Mouse (Mus musculus): ENCODE measurements around the gene Tmod1. TPM values are rescaled to one million over a fixed set of nuclear protein-coding genes. Genes with fewer than 3 reads are reported as not detected.

Gene Tmod1
- polyA plus RNA-seq, 1 experiment from 2014 or later = 0.52 TPM

GRCm38 (mm10) chr4:46065695-46066340 is 27.1 kb downstream of the Tmod1 start:
- ATAC-seq = no peak
- no peak overlapping the region for H3K27ac ChIP-seq (ENCODE audit: low read length)
- no peak overlapping the region for H3K4me3 ChIP-seq (replicated peaks; ENCODE audit: low read length)
- no peaks in the 10 kb centered on the region for H3K27me3 ChIP-seq (replicated peaks; ENCODE audit: control insufficient read depth, insufficient read depth, low read length)
- 71% methylated on average over 8 of the region's 8 CpGs for WGBS
- no peak overlapping the region for H3K9ac ChIP-seq (replicated peaks; ENCODE audit: low read depth, low read length)
- H3K9me3 ChIP-seq (ENCODE audit: control insufficient read depth, low read length) = no peaks in the 10 kb centered on the region
- H3K4me1 ChIP-seq (replicated peaks; ENCODE audit: control insufficient read depth, insufficient read depth, low read length) = no peaks in the 10 kb centered on the region
- no peak overlapping the region for H3K4me2 ChIP-seq (ENCODE audit: low read length)
- no peaks in the 10 kb centered on the region for H3K36me3 ChIP-seq (ENCODE audit: control insufficient read depth, insufficient read depth)

DNA sequence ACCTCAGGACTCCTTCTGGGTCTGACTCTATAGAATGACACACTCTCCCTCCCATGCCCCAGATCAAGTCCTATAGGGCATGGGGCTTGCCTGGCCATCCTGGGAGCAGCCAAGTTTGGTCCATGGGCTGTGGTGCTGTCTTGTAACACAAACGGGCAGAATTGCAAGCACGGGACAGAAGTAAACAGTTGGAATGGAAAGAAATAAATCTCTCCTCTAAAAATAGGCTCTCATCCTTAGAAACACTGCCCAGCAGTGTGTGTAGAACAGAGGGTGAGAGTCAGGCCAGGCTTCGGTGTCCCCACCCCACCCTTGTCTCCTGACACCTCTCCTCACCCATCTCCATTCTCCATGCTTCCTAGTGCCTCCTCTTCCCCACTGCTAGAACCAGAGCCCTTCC is 29.3 kb downstream of the Tmod1 start:
- Histone ChIP-seq H3K36me3 (ENCODE audit: control insufficient read depth, insufficient read depth) (no peaks in the 10 kb centered on the region), H3K4me3 (replicated peaks; ENCODE audit: low read length) (no peak overlapping the region), H3K27ac (ENCODE audit: low read length) (no peak overlapping the region), H3K4me1 (replicated peaks; ENCODE audit: control insufficient read depth, insufficient read depth, low read length) (no peaks in the 10 kb centered on the region), H3K9me3 (ENCODE audit: control insufficient read depth, low read length) (no peaks in the 10 kb centered on the region), H3K4me2 (ENCODE audit: low read length) (no peak overlapping the region), H3K27me3 (replicated peaks; ENCODE audit: control insufficient read depth, insufficient read depth, low read length) (no peaks in the 10 kb centered on the region), H3K9ac (replicated peaks; ENCODE audit: low read depth, low read length) (no peak overlapping the region)
- WGBS = 79% methylated on average over 3 of the region's 3 CpGs
- no peak for ATAC-seq

- Histone ChIP-seq H3K27ac (ENCODE audit: low read length) (no peak overlapping the region), H3K9ac (replicated peaks; ENCODE audit: low read depth, low read length) (no peak overlapping the region), H3K4me1 (replicated peaks; ENCODE audit: control insufficient read depth, insufficient read depth, low read length) (no peaks in the 10 kb centered on the region), H3K27me3 (replicated peaks; ENCODE audit: control insufficient read depth, insufficient read depth, low read length) (no peaks in the 10 kb centered on the region), H3K36me3 (ENCODE audit: control insufficient read depth, insufficient read depth) (no peaks in the 10 kb centered on the region), H3K4me3 (replicated peaks; ENCODE audit: low read length) (no peak overlapping the region), H3K4me2 (ENCODE audit: low read length) (no peak overlapping the region), H3K9me3 (ENCODE audit: control insufficient read depth, low read length) (no peaks in the 10 kb centered on the region)
- ATAC-seq = no peak
- WGBS = 37% methylated on average over 1 of the region's 1 CpGs
Observed at GRCm38 (mm10) chr4:46068573-46068972, 29.8 kb downstream of the Tmod1 start.

GRCm38 (mm10) chr4:46069851-46070482 is 31.2 kb downstream of the Tmod1 start:
- Histone ChIP-seq H3K36me3 (ENCODE audit: control insufficient read depth, insufficient read depth) (no peaks in the 10 kb centered on the region), H3K27ac (ENCODE audit: low read length) (no peak overlapping the region), H3K9me3 (ENCODE audit: control insufficient read depth, low read length) (no peaks in the 10 kb centered on the region), H3K4me2 (ENCODE audit: low read length) (no peak overlapping the region), H3K4me1 (replicated peaks; ENCODE audit: control insufficient read depth, insufficient read depth, low read length) (no peaks in the 10 kb centered on the region), H3K4me3 (replicated peaks; ENCODE audit: low read length) (no peak overlapping the region), H3K9ac (replicated peaks; ENCODE audit: low read depth, low read length) (no peak overlapping the region), H3K27me3 (replicated peaks; ENCODE audit: control insufficient read depth, insufficient read depth, low read length) (no peaks in the 10 kb centered on the region)
- no peak for ATAC-seq
- WGBS = 64% methylated on average over 6 of the region's 6 CpGs

GRCm38 (mm10) chr4:46072631-46073030 is 33.9 kb downstream of the Tmod1 start:
- H3K9ac ChIP-seq (replicated peaks; ENCODE audit: low read depth, low read length) = no peak overlapping the region
- no peak overlapping the region for H3K4me2 ChIP-seq (ENCODE audit: low read length)
- no peaks in the 10 kb centered on the region for H3K4me1 ChIP-seq (replicated peaks; ENCODE audit: control insufficient read depth, insufficient read depth, low read length)
- no peak for ATAC-seq
- no peaks in the 10 kb centered on the region for H3K9me3 ChIP-seq (ENCODE audit: control insufficient read depth, low read length)
- H3K36me3 ChIP-seq (ENCODE audit: control insufficient read depth, insufficient read depth) = no peaks in the 10 kb centered on the region
- H3K27me3 ChIP-seq (replicated peaks; ENCODE audit: control insufficient read depth, insufficient read depth, low read length) = no peaks in the 10 kb centered on the region
- H3K27ac ChIP-seq (ENCODE audit: low read length) = no peak overlapping the region
- H3K4me3 ChIP-seq (replicated peaks; ENCODE audit: low read length) = no peak overlapping the region
- 84% methylated on average over 6 of the region's 6 CpGs for WGBS

GRCm38 (mm10) chr4:46073736-46074135 is 35.0 kb downstream of the Tmod1 start:
- no peak overlapping the region for H3K27ac ChIP-seq (ENCODE audit: low read length)
- no peaks in the 10 kb centered on the region for H3K9me3 ChIP-seq (ENCODE audit: control insufficient read depth, low read length)
- H3K27me3 ChIP-seq (replicated peaks; ENCODE audit: control insufficient read depth, insufficient read depth, low read length) = no peaks in the 10 kb centered on the region
- H3K4me1 ChIP-seq (replicated peaks; ENCODE audit: control insufficient read depth, insufficient read depth, low read length) = no peaks in the 10 kb centered on the region
- H3K36me3 ChIP-seq (ENCODE audit: control insufficient read depth, insufficient read depth) = no peaks in the 10 kb centered on the region
- no peak overlapping the region for H3K4me2 ChIP-seq (ENCODE audit: low read length)
- no peak overlapping the region for H3K9ac ChIP-seq (replicated peaks; ENCODE audit: low read depth, low read length)
- no peak for ATAC-seq
- H3K4me3 ChIP-seq (replicated peaks; ENCODE audit: low read length) = no peak overlapping the region
- 30% methylated on average over 4 of the region's 4 CpGs for WGBS

GRCm38 (mm10) chr4:46075664-46076063 is 36.9 kb downstream of the Tmod1 start:
- Histone ChIP-seq H3K27me3 (replicated peaks; ENCODE audit: control insufficient read depth, insufficient read depth, low read length) (no peaks in the 10 kb centered on the region), H3K9ac (replicated peaks; ENCODE audit: low read depth, low read length) (no peak overlapping the region), H3K4me2 (ENCODE audit: low read length) (no peak overlapping the region), H3K4me1 (replicated peaks; ENCODE audit: control insufficient read depth, insufficient read depth, low read length) (no peaks in the 10 kb centered on the region), H3K4me3 (replicated peaks; ENCODE audit: low read length) (no peak overlapping the region), H3K36me3 (ENCODE audit: control insufficient read depth, insufficient read depth) (no peaks in the 10 kb centered on the region), H3K9me3 (ENCODE audit: control insufficient read depth, low read length) (no peaks in the 10 kb centered on the region), H3K27ac (ENCODE audit: low read length) (no peak overlapping the region)
- no peak for ATAC-seq
- WGBS = 85% methylated on average over 3 of the region's 3 CpGs

GRCm38 (mm10) chr4:46076892-46077291 is 38.2 kb downstream of the Tmod1 start:
- H3K9ac ChIP-seq (replicated peaks; ENCODE audit: low read depth, low read length) = no peak overlapping the region
- H3K4me2 ChIP-seq (ENCODE audit: low read length) = no peak overlapping the region
- H3K27me3 ChIP-seq (replicated peaks; ENCODE audit: control insufficient read depth, insufficient read depth, low read length) = no peaks in the 10 kb centered on the region
- WGBS = 61% methylated on average over 2 of the region's 2 CpGs
- H3K36me3 ChIP-seq (ENCODE audit: control insufficient read depth, insufficient read depth) = no peaks in the 10 kb centered on the region
- no peaks in the 10 kb centered on the region for H3K9me3 ChIP-seq (ENCODE audit: control insufficient read depth, low read length)
- ATAC-seq = no peak
- no peak overlapping the region for H3K27ac ChIP-seq (ENCODE audit: low read length)
- no peak overlapping the region for H3K4me3 ChIP-seq (replicated peaks; ENCODE audit: low read length)
- no peaks in the 10 kb centered on the region for H3K4me1 ChIP-seq (replicated peaks; ENCODE audit: control insufficient read depth, insufficient read depth, low read length)

GRCm38 (mm10) chr4:46080261-46080660 is 41.5 kb downstream of the Tmod1 start:
- Histone ChIP-seq H3K9ac (replicated peaks; ENCODE audit: low read depth, low read length) (no peak overlapping the region), H3K27ac (ENCODE audit: low read length) (no peak overlapping the region), H3K27me3 (replicated peaks; ENCODE audit: control insufficient read depth, insufficient read depth, low read length) (no peaks in the 10 kb centered on the region), H3K4me2 (ENCODE audit: low read length) (no peak overlapping the region), H3K36me3 (ENCODE audit: control insufficient read depth, insufficient read depth) (no peaks in the 10 kb centered on the region), H3K4me3 (replicated peaks; ENCODE audit: low read length) (no peak overlapping the region), H3K4me1 (replicated peaks; ENCODE audit: control insufficient read depth, insufficient read depth, low read length) (no peaks in the 10 kb centered on the region), H3K9me3 (ENCODE audit: control insufficient read depth, low read length) (no peaks in the 10 kb centered on the region)
- WGBS = 89% methylated on average over 4 of the region's 4 CpGs
- ATAC-seq = no peak

Data from forebrain, embryonic 16.5 days (tissue).